Mouse (Mus musculus) frontal cortex, adult 2 months (tissue): ENCODE measurements at regions not wholly inside any gene's neighbourhood (a gene's known extent, or its start where the extent isn't known, plus 50 kb on each side); places are given as distances from the start of the nearest gene placed in this dataset.

Experiments
- DNase-seq, 2 experiments: peaks; one replicate each; pipeline ENCODE4 v3.0.0; 2022; ENCODE audit warnings: low spot score in 1 of 2; ENCODE audit errors: extremely low spot score in 1 of 2

DNA sequence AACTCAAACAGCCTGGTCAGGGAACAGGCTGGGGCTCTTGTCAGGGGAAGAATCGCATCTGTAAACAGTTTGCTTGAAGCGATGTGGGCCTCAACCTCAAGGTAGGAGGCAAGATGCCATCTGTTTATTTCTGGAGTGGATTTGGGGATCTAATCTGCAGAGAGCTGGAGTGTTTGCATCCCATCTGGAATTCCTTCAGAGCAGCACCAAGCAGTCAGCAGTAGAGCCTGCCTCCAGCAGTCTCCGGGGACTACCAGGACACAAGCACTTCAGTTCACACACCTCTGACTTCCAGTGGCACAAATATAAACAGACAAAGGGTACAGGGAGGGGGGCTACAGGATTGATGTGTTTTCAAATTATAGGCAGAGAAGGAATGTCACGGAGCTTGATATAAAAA lies 262.8 kb upstream of the Fermt1 start:
- no peak for DNase-seq

GRCm38 (mm10) chr2:133221762-133222556 lies 276.3 kb upstream of the Fermt1 start:
- DNase-seq, result no peak

DNA sequence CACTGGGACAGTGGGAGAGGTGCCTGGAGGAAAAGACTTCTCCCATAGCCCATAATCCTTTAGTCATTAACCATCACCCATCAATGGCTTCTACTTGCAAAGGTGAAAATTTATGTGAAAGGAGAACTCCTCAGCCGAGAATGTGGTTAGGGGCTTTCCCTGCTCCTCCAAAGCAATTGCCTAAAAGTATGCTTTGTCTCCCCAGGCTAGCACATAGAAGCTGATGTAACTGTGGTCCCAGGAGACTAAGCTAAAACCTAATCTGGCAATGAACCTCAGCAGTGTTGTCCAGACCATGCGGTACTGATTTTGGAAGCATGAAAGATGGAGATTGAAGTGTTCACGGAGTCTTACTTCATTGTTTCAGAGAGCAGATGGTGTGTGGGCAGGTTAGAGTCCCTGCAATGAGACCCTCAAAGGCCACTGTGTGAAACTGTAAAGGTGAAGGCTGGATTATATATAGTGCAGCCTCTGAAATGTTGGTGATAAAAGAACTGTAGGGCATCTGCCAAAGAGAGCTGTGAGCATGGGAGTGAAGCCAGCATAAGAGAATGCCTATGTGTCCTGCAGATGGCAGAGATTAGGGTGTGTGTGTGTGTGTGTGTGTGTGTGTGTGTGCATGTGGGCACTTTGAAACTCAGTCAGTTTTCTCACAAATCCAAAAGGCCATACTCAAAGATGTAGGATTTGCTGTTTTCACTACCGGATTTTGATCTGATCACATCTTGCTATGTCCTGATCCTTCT lies 289.6 kb upstream of the Fermt1 start:
- DNase-seq, result peak; percentile 4 to 20

DNA sequence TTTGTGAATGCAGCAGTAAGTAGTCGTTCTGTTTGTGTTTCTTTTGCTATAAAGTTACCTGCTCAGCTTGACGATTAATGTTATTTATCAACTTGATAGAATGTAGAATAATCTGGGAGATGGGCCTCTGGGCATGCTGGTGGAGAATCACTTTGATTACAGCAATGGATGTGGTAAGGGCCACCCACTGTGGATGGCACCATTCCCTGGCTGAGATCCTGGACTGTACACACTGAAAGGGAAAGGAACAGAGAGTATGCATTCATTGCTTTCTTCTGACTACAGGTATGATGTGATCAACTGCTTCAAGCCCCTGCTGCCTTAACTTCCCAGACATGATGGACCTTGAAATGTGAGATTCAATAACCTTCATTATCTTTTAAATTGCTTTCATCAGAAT lies 299.8 kb upstream of the Bmp2 start:
- DNase-seq, result no peak

- DNase-seq, result no peak
Measured at GRCm38 (mm10) chr2:133274424-133274823, 277.5 kb upstream of the Bmp2 start.

DNA sequence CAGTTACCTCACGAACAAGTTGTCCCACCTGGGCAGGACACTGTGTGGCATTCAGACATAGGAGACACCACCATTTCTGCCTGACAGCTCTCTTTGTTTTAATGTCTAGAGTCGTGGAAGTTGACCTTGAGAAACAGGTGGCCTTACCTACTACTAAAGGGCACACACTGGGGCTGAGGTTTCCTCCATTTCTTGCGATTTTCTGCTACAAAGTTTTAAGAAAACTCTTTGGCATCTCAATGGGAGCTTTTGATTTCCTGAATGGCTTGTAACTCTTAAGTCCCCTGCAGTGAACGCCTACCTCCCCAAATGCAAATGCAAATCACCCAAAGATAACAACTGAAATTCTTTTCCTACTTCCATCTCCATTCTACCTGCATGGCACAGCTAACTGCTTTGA lies 273.4 kb upstream of the Bmp2 start:
- no peak for DNase-seq

GRCm38 (mm10) chr2:133279275-133279674 lies 272.7 kb upstream of the Bmp2 start:
- no peak for DNase-seq

GRCm38 (mm10) chr2:133282692-133283091 lies 269.3 kb upstream of the Bmp2 start:
- no peak for DNase-seq

DNA sequence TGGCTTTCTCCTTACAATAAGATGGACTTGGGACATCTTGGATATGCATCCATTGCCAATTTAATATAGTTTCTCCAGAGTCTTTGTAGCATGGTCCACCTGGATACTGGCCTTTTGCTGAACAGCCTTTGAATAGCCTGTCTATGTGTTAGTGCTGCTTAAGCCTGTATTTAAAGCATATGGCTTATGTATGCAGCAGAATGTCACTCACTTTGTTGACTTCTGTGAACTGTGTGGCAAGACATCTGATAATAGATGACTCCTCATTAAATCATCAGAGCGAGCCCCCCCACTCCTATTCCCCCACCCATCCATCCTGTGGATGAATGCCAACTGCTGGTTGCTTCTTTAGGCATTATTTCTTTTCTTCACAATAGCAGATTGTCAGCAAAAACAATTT lies 268.2 kb upstream of the Bmp2 start:
- no peak for DNase-seq

DNA sequence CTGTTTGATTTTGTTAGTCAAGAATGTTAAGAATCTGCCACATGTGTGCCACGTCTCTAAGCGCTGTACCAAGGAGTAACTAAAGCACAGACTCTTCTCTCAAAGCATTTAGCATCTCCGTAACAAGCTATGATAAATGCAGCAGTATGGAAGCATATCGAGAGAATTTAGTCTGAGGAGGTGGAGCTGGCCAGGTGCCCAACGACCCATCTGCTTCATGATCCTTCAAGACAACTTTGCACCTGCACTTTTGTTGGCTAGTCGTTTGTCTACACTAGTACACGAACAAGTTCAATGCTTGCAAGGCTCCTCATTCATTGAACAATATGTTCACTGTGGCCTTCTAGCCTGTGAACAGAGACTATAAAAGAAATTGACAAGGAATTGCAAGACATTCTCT lies 257.8 kb upstream of the Bmp2 start:
- DNase-seq, result peak; percentile 21 to 50

DNA sequence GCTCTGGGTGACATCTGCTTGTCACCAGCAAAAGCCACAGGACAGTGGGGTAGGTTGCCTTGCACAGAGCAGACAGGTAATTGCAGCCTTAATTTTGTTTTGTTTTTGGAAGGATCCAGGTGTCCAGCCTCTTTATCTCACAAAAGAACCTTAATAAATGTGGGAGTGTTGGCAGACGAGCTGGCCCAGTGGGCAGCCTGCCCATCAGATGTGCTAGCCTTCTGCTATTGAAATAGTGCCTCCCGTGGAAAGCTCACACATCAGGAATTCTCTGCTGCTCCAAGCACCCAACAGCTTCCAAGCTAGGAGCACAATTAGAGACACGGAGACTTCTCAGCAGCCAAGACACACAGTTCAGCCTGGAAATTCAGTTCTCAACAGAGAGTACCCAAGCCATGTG lies 246.0 kb upstream of the Bmp2 start:
- peak in 1 of 2 experiments; percentile 10 for DNase-seq

- no peak for DNase-seq
Measured at GRCm38 (mm10) chr2:133311001-133311400, 241.0 kb upstream of the Bmp2 start.

- no peak for DNase-seq
Measured at GRCm38 (mm10) chr2:133326290-133327050, 225.5 kb upstream of the Bmp2 start.

GRCm38 (mm10) chr2:133327653-133328052 lies 224.3 kb upstream of the Bmp2 start:
- DNase-seq, result no peak

- DNase-seq, result no peak
Measured at GRCm38 (mm10) chr2:133336177-133336901, 215.6 kb upstream of the Bmp2 start.

DNA sequence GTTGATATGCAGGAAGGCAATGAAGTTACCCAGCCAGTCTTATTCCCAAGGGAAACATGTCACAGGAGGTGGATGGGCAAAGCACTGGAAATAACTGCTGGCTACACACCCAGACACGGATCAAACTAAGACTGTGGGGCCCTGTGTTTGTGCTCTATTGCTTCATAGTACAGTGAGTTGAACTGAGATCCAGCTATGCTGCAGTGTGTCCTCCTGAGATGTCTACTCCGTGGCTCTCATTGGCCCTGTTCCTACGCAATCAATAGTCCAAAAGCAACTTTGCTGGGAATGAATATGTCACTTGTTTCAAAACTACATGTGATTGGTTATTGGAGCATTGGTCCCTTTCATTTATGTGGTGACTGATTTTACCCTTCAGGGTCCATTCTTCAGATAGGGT lies 213.8 kb upstream of the Bmp2 start:
- DNase-seq, result no peak

DNA sequence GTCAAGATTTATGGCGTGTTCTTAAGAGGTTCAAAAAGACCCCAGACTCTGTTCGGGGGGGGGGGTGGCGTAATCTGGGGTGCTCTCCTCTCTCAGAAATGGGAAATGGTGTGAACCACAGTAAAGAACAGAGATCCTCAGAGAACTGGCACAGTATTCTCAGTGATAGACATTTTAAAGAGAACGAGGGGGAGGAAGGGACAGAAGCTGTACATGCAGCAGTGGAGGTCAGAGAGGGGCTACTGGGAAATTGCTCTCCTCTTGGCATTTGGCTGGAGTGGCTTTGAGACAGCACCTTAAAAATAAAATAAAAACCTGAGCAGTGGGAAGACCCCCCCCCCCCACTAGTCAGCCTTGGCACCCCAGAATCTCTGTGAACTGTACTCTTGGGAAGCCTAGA lies 210.6 kb upstream of the Bmp2 start:
- no peak for DNase-seq

DNA sequence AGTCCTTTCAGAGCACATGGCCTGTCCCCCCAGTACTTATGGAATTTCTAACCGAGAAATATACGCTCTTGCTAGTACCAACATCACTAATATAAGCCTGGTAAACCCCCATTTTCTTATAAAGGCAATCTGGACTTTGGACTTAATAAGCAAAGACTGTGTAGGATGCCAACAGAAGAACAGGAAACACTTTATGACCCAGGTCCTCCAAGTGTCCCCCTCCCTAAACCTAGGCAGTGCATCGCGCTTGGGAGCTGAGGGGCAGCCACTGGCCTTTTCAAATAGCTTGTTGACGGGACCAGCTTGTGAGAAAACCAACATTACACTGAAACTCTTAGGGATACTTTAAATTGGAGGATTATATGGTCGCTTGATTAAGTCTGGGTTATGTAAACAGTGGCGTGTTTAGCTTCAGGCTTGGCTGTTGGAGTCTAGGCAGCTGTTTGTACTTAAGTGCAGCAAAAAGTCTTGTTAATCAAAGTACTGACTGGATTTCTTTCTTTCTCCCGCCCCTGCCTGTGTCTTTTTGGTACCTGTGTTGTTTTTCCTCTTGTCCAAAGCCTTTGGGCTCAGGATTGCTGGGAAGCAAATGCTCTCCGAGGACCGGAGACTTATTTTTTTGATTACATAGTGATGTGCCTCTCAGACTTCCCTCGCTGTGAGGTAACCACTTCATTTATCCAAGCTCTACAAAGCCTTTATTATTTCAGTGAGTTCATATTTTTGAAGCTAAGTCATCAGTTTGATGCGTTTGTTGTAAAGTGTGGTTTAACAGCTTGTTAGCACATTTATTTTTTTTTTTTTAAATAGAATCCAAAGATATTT lies 205.8 kb upstream of the Bmp2 start:
- DNase-seq, result no peak

GRCm38 (mm10) chr2:133346789-133347424 lies 205.1 kb upstream of the Bmp2 start:
- DNase-seq, result no peak
